Mouse (Mus musculus) mouse trophoblast stem cell (cell line): ENCODE results near the gene Krtap10-10.

Experiments used
- in situ Hi-C, 2 experiments: fragments of 300-500 bp; cut with MseI, MboI; formaldehyde crosslinking; loops; 2 replicates in 1 of 2; 3 replicates in 1 of 2; pipeline ENCODE4 v1.15.1; 2025

Krtap10-10 gene

DNA sequence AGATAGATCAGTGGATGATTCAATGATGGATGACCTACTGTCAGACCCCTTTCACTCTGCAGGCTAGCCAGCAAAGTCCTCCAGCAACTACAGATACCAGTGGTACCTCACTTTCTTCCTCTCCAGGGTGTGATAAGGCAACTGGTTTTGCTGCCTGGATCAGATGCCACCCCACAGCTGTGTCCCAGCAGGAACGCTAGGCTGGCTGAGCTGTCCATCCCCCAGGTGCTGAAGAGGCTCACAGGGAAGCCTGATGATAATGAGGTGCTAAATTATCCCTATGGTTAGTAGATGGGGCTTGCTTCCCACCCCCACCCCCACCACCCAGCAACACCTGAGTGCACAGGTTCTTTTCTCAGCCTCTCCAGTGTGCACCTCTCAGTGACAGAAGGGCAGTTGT, 31.8 kb downstream of the Krtap10-10 start:
- in situ Hi-C loops: no loop called here

GRCm38 (mm10) chr10:77869651-77870050, 33.9 kb downstream of the Krtap10-10 start:
- in situ Hi-C loops: no loop called here

- in situ Hi-C loops: no loop called here
Observed at GRCm38 (mm10) chr10:77878985-77879384, 43.2 kb downstream of the Krtap10-10 start.

GRCm38 (mm10) chr10:77880305-77880704, 44.6 kb downstream of the Krtap10-10 start:
- in situ Hi-C loops: no loop called here

DNA sequence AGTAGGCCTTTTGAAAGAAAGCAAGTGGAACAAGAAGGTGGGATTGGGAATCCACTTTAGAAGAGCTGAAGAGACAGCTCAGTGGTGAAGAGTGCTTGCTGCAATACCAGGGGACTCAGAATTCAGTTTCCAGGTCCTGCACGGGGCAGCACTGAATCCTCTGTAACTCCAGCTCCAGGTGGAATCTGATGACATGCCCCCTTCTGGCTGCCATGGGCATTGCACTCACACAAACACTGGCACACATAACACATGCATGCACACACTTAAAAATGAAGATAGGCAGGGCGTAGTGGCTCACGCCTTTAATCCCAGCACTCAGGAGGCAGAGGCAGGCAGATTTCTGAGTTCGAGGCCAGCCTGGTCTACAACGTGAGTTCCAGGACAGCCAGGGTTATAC, 46.8 kb downstream of the Krtap10-10 start:
- in situ Hi-C loops: no loop called here

DNA sequence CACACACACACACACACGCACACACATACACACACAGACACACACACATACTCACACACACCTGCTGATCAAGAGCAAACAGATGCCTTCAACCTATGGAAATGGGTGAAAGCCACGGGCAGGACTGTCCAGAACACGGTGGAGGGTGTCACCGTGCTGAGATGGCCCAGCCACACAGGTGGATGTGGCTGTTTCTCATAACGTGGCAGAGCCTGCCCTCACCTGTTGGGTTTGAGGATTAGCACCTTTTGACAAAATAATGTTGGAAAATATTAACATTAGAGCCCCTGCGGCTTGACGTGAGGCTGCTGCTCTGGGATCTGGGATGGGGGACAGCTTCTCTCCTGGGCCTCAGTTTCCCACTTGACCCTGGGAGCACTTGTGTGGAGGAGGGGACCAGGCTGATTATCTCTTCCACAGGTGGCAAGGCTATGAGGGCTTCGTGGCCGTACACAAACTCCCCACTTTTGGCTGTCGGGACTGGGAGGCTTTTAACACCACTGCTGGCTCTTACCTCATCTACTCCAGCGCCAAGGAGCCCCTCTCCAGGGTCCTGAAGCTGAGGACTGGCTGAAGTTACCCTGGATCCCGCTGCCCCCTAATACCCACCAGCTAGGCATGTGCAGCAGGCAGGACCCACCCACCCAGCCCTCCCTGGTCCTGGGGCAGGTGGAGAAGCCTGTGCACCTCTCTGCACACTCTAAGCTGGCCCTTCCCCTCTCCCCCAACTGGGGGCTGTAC, 50.4 kb downstream of the Krtap10-10 start:
- in situ Hi-C loops: no loop called here
